Comparison of ENCODE assay signal across 16 mouse cellular contexts in genomic region chr1:38777500-38777899, GRCm38 (mm10). TPM values are rescaled to one million over a fixed set of nuclear protein-coding genes. Genes with fewer than 3 reads are reported as not detected.
DNase-seq lines count a peak whose midpoint lies in the region; ATAC-seq lines count a peak whose summit lies in the region.
"Had no signal": no experiment of that assay in that cellular context is flagged by ENCODE, and none has a peak within 500 bp of the region (broad histone marks: within the 10 kb centered on the region; RNA-seq: fewer than 3 reads in every experiment).

No protein-coding gene starts in this region.

- DNase-seq in thymus, postnatal 0 days (ENCODE audit: low spot score): peak; percentile 67
- no peak for DNase-seq in thymus, adult 18-20 months
- DNase-seq in monocyte, adult 2 months (ENCODE audit: low read depth in 1 of 2, low spot score in 2 of 2): peak; percentile 47 to 55
- DNase-seq in thymus, postnatal 4 days: peak; percentile 32
- no peak for DNase-seq in embryonic facial prominence, embryonic 10.5 days (ENCODE audit: low spot score)
- DNase-seq in kidney, adult 8-10 months: no peak
- DNase-seq: adrenal gland, postnatal 25 days; cerebellum, adult 11 months; kidney, adult 11 months; kidney, postnatal 4 days; lung, postnatal 4 days; right cerebral cortex, postnatal 25 days had no signal

- H3K9me3 ChIP-seq in liver, embryonic 12.5 days (replicated peaks): no peaks in the 10 kb centered on the region
- H3K9me3 ChIP-seq in embryonic facial prominence, embryonic 10.5 days: no peaks in the 10 kb centered on the region

- no peak overlapping the region for H3K4me2 ChIP-seq in liver, embryonic 12.5 days

- ATAC-seq in common myeloid progenitor, adult 5-6 weeks (replicated peaks; ENCODE audit: low read depth, poor library complexity, severe bottlenecking): peak; percentile 77
- ATAC-seq in liver, embryonic 12.5 days: no peak

- no peak overlapping the region for H3K4me3 ChIP-seq in liver, embryonic 12.5 days
- H3K4me3 ChIP-seq in embryonic facial prominence, embryonic 10.5 days: no peak overlapping the region
- H3K4me3 ChIP-seq: erythroblast, embryonic 14.5 days had no signal

- no peak overlapping the region for H3K27ac ChIP-seq in liver, embryonic 12.5 days
- H3K27ac ChIP-seq in embryonic facial prominence, embryonic 10.5 days (replicated peaks): no peak overlapping the region
- H3K27ac ChIP-seq: liver, embryonic 14.5 days had no signal

- H3K36me3 ChIP-seq in liver, embryonic 12.5 days: no peaks in the 10 kb centered on the region
- H3K36me3 ChIP-seq in embryonic facial prominence, embryonic 10.5 days (replicated peaks): no peaks in the 10 kb centered on the region

- H3K9ac ChIP-seq in liver, embryonic 12.5 days: no peak overlapping the region
- H3K9ac ChIP-seq: liver, embryonic 14.5 days had no signal

- 31% methylated on average over 7 of the region's 7 CpGs for WGBS in liver, embryonic 12.5 days (ENCODE audit: insufficient replicate concordance)
- 78% methylated on average over 7 of the region's 7 CpGs for WGBS in embryonic facial prominence, embryonic 10.5 days

- no peaks in the 10 kb centered on the region for H3K4me1 ChIP-seq in liver, embryonic 12.5 days
- no peaks in the 10 kb centered on the region for H3K4me1 ChIP-seq in embryonic facial prominence, embryonic 10.5 days

- H3K27me3 ChIP-seq in liver, embryonic 12.5 days (replicated peaks): no peaks in the 10 kb centered on the region
- no peaks in the 10 kb centered on the region for H3K27me3 ChIP-seq in embryonic facial prominence, embryonic 10.5 days (replicated peaks; ENCODE audit: low read depth, poor library complexity, severe bottlenecking)

RNA-seq across cellular contexts. Expression of gene Lonrf2, which starts 59.0 kb away (rescaled TPM):
- polyA plus RNA-seq in thymus, postnatal 0 days (2015; fragmentation: Nextera tagmentation; extraction: Ambion mirVana): 0.09 and 0.10 TPM in 2 replicates
- 0.18 TPM in 1 of 2 replicates, not detected in the other for total RNA-seq in common myeloid progenitor, adult 5-6 weeks (2017)
- 0.15 and 0.31 TPM in 2 replicates for polyA plus RNA-seq in liver, embryonic 12.5 days (2016; fragmentation: Nextera tagmentation; extraction: Ambion mirVana)
- polyA plus RNA-seq in embryonic facial prominence, embryonic 10.5 days (2016; fragmentation: Nextera tagmentation; extraction: Ambion mirVana): 0.96 and 1.2 TPM in 2 replicates
- polyA plus RNA-seq: erythroblast, embryonic 14.5 days had no signal

Comparison
In these comparisons a context has a peak if more than half of its experiments do, and no peak if none do; other contexts are left out.
1. DNase-seq: peak in thymus, postnatal 0 days (single experiment), monocyte, adult 2 months (2 of 2) and thymus, postnatal 4 days (single experiment); none in thymus, adult 18-20 months (0 of 2), embryonic facial prominence, embryonic 10.5 days (single experiment) and kidney, adult 8-10 months (0 of 2).